Mouse (Mus musculus): ENCODE data around the gene Traip. TPM values are rescaled to one million over a fixed set of nuclear protein-coding genes. Genes with fewer than 3 reads are reported as not detected.
"Not testable (repeated sequence)": the region's sequence is repeated elsewhere in the genome, so short reads cannot be mapped to it uniquely, and the experiment has no call there.

Traip gene
- total and polyA plus RNA-seq, 3 experiments = 0.37 to 1.2 (median 0.70) TPM

DNA sequence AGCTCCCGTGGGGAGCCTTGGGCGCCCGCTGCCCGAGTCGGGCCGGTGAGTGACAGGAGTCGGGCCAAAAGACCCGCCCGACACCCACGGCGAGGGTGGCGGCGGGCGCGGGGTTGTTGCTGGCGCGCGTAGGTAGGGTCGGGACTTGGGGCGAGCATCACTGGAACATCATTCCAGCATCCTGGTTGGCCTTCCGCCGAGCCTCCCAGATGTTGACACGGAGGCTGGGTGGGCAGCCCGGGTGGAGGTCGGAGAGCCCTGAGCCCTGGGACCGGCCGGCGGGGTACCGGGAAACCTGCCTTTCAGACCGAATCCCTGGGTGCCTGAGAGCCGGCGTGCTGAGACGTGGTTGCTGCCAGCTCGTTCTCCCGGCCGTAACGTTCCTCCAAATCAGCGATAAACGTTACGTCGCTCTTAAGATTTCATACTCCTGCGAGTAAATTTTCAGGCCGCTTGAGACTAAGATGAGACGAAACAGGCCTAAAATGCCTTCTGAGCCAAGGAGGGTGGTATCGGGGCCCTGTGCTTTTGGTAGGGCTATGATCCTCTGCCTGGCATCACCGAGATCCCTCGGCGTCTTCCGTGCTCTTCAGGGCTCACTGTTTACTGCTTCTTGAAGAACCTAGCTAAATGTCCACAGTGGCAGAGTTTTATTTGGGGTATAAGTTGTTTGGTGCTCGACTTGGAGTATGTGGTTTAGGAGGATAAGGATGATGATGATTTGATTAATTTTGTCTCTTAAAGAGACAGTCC lies 53.0 kb downstream of the Traip start:
- Histone ChIP-seq H3K27me3 (ENCODE audit: control insufficient read depth, insufficient read depth, low read length) (no peaks in the 10 kb centered on the region), H3K9ac (ENCODE audit: low read depth, low read length) (peak overlapping the region; percentile 94), H3K79me2 (replicated peaks; ENCODE audit: control insufficient read depth, insufficient read depth, low read length) (peaks cover 12% of the 10 kb centered on the region), H3K4me3 (peak overlapping the region; percentile 83), H3K4me1 (ENCODE audit: control insufficient read depth, insufficient read depth, low read length) (peaks cover 7% of the 10 kb centered on the region), H3K36me3 (ENCODE audit: control insufficient read depth, insufficient read depth, low read length) (peaks cover 12% of the 10 kb centered on the region), H3K27ac (peak overlapping the region; percentile 100)
- under 1% methylated on average over 50 of the region's 50 CpGs for WGBS
- intact Hi-C loops (cut with DNase I) = loop anchor here (5.0 kb wide), 1 partner anchor 41 kb away; no protein-coding TSS in a partner anchor
- DNase-seq = no peak
- TF ChIP-seq EP300 (IDR thresholded peaks at IDR 0.05; ENCODE audit: insufficient read depth, low read depth, low read length) = no peak
- 0 out of 2 replicates have a peak, but pooled peaks have one; percentile 20 for TF ChIP-seq POLR2A (IDR thresholded peaks at IDR 0.05; ENCODE audit: insufficient read depth, low read depth, low read length)
- no peak for TF ChIP-seq CTCF (IDR thresholded peaks at IDR 0.05)

DNA sequence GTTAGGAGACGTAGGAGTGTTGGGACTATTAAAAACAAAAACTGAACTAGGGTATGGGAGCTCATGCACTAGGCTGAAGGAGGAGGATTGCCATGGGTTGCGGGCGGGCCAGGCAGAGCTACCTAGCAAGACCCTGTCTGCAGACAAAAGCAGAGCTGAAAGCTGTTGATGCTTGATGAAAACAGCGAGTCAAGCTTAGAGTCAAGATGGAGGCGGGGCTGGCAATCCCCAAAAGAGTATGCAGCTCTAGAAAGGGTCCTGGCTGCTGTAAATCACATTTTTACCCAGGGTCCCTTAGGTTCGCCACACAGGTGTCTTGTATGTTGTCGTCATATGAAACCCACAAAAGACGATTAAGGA lies 53.6 kb downstream of the Traip start:
- peak in 1 of 2 experiments; percentile 40 for DNase-seq
- intact Hi-C loops (cut with DNase I) = loop anchor here (5.0 kb wide), 1 partner anchor 41 kb away; no protein-coding TSS in a partner anchor
- peaks cover 11% of the 10 kb centered on the region for H3K4me1 ChIP-seq (ENCODE audit: control insufficient read depth, insufficient read depth, low read length)
- H3K9ac ChIP-seq (ENCODE audit: low read depth, low read length) = peak overlapping the region; percentile 94
- H3K79me2 ChIP-seq (replicated peaks; ENCODE audit: control insufficient read depth, insufficient read depth, low read length) = peaks cover 17% of the 10 kb centered on the region
- H3K4me3 ChIP-seq = peak overlapping the region; percentile 83
- WGBS = 8% methylated on average over 8 of the region's 8 CpGs
- TF ChIP-seq EP300 (IDR thresholded peaks at IDR 0.05; ENCODE audit: insufficient read depth, low read depth, low read length) (no peak), CTCF (IDR thresholded peaks at IDR 0.05) (no peak)
- H3K27ac ChIP-seq = peak overlapping the region; percentile 100
- H3K36me3 ChIP-seq (ENCODE audit: control insufficient read depth, insufficient read depth, low read length) = peaks cover 17% of the 10 kb centered on the region
- no peaks in the 10 kb centered on the region for H3K27me3 ChIP-seq (ENCODE audit: control insufficient read depth, insufficient read depth, low read length)

GRCm38 (mm10) chr9:108008041-108008440 lies 58.1 kb downstream of the Traip start:
- intact Hi-C loops (cut with DNase I) = no loop called here
- WGBS = 80% methylated on average over 5 of the region's 5 CpGs
- H3K9ac ChIP-seq (ENCODE audit: low read depth, low read length) = no peak overlapping the region

GRCm38 (mm10) chr9:108010385-108010784 lies 60.4 kb downstream of the Traip start:
- no peak overlapping the region for H3K4me3 ChIP-seq
- intact Hi-C loops (cut with DNase I) = no loop called here
- H3K36me3 ChIP-seq (ENCODE audit: control insufficient read depth, insufficient read depth, low read length) = peaks cover 23% of the 10 kb centered on the region
- TF ChIP-seq CTCF (IDR thresholded peaks at IDR 0.05) (no peak), EP300 (IDR thresholded peaks at IDR 0.05; ENCODE audit: insufficient read depth, low read depth, low read length) (no peak), POLR2A (IDR thresholded peaks at IDR 0.05; ENCODE audit: insufficient read depth, low read depth, low read length) (no peak)
- peaks cover 17% of the 10 kb centered on the region for H3K79me2 ChIP-seq (replicated peaks; ENCODE audit: control insufficient read depth, insufficient read depth, low read length)
- peaks cover 17% of the 10 kb centered on the region for H3K4me1 ChIP-seq (ENCODE audit: control insufficient read depth, insufficient read depth, low read length)
- no peak for DNase-seq
- H3K27ac ChIP-seq = no peak overlapping the region
- no peaks in the 10 kb centered on the region for H3K27me3 ChIP-seq (ENCODE audit: control insufficient read depth, insufficient read depth, low read length)
- H3K9ac ChIP-seq (ENCODE audit: low read depth, low read length) = no peak overlapping the region

More at GRCm38 (mm10) chr9:108008041-108008440, 58.1 kb downstream of the Traip start:
- Histone ChIP-seq H3K27me3 (ENCODE audit: control insufficient read depth, insufficient read depth, low read length) (no peaks in the 10 kb centered on the region), H3K4me3 (no peak overlapping the region), H3K4me1 (ENCODE audit: control insufficient read depth, insufficient read depth, low read length) (peaks cover 21% of the 10 kb centered on the region), H3K27ac (no peak overlapping the region), H3K79me2 (replicated peaks; ENCODE audit: control insufficient read depth, insufficient read depth, low read length) (peaks cover 20% of the 10 kb centered on the region), H3K36me3 (ENCODE audit: control insufficient read depth, insufficient read depth, low read length) (peaks cover 26% of the 10 kb centered on the region)
- TF ChIP-seq EP300 (IDR thresholded peaks at IDR 0.05; ENCODE audit: insufficient read depth, low read depth, low read length) (no peak), CTCF (IDR thresholded peaks at IDR 0.05) (no peak), POLR2A (IDR thresholded peaks at IDR 0.05; ENCODE audit: insufficient read depth, low read depth, low read length) (no peak)
- DNase-seq = no peak

DNA sequence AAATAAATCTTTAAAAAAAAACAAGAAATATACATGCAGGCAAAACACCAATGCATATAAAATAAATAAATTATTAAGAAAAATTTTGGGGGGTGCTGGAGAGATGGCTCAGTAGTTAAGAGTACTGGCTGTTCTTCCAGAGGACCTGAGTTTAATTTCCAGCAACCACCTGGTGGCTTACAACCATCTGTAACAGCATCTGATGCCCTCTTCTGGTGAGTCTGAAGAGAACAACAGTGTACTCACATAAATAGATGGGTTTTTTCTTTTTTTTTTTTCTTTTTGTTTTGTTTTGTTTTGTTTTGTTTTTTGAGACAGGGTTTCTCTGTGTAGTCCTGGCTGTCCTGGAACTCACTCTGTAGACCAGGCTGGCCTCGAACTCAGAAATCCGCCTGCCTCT lies 63.6 kb downstream of the Traip start:
- WGBS = 92% methylated on average over 2 of the region's 2 CpGs
- peaks cover 15% of the 10 kb centered on the region for H3K4me1 ChIP-seq (ENCODE audit: control insufficient read depth, insufficient read depth, low read length)
- peaks cover 29% of the 10 kb centered on the region for H3K36me3 ChIP-seq (ENCODE audit: control insufficient read depth, insufficient read depth, low read length)
- DNase-seq; H3K27ac ChIP-seq; H3K4me3 ChIP-seq; H3K79me2 ChIP-seq (replicated peaks; ENCODE audit: control insufficient read depth, insufficient read depth, low read length); H3K27me3 ChIP-seq (ENCODE audit: control insufficient read depth, insufficient read depth, low read length); H3K9ac ChIP-seq (ENCODE audit: low read depth, low read length); intact Hi-C loops (cut with DNase I): not testable (repeated sequence)
- peak; percentile 32 for TF ChIP-seq CTCF (IDR thresholded peaks at IDR 0.05)

DNA sequence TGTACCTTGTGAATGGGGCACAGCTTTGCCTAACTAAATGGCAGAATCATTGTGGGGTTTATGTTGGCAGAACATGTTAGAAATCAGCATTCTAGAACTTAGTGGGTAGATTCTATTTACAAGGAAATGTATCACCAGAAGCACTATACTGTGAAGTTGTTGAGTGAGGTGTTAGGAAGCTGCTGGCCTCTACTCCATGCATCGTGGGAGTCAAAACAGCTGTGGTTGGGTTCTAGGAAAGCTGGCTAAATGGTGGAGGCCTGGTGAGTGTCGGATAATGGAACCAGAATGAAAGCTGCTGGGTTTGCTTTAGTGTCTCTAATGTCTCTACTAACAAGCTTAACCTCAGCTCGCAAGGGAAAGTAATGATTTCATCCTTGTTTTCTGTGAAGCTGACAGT lies 67.2 kb downstream of the Traip start:
- H3K79me2 ChIP-seq (replicated peaks; ENCODE audit: control insufficient read depth, insufficient read depth, low read length) = peaks cover 4% of the 10 kb centered on the region
- whole genome bisulfite sequencing = 74% methylated on average over 3 of the region's 3 CpGs

More for the DNA sequence above, 67.2 kb downstream of the Traip start:
- Histone ChIP-seq H3K27ac (no peak overlapping the region), H3K27me3 (ENCODE audit: control insufficient read depth, insufficient read depth, low read length) (no peaks in the 10 kb centered on the region), H3K4me3 (no peak overlapping the region), H3K4me1 (ENCODE audit: control insufficient read depth, insufficient read depth, low read length) (peaks cover 9% of the 10 kb centered on the region), H3K36me3 (ENCODE audit: control insufficient read depth, insufficient read depth, low read length) (peaks cover 34% of the 10 kb centered on the region), H3K9ac (ENCODE audit: low read depth, low read length) (no peak overlapping the region)
- DNase-seq = no peak
- no peak for TF ChIP-seq CTCF (IDR thresholded peaks at IDR 0.05)
- no peak for TF ChIP-seq EP300 (IDR thresholded peaks at IDR 0.05; ENCODE audit: insufficient read depth, low read depth, low read length)
- intact Hi-C loops (cut with DNase I) = no loop called here

Data from heart, adult 2 months (tissue).